Mouse (Mus musculus) gastrocnemius, postnatal 25 days (tissue): ENCODE measurements around the gene Pet100. TPM values are rescaled to one million over a fixed set of nuclear protein-coding genes. Genes with fewer than 3 reads are reported as not detected.
"Not testable (repeated sequence)": the region's sequence is repeated elsewhere in the genome, so short reads cannot be mapped to it uniquely, and the experiment has no call there.

ENCODE experiments used
- DNase-seq: peaks from one replicate; pipeline ENCODE4 v3.0.0; 2022
- long read RNA-seq, 2 experiments: library from polyadenylated mRNA; stranded (forward); transcript quantifications; one replicate each; pipeline ENCODE4 v2.0.0; 2021
- total RNA-seq, 2 experiments: library from RNA; stranded (reverse); gene quantifications; 1 replicate in 1 of 2; 2 replicates in 1 of 2; pipeline ENCODE4 v1.2.3; 2021

Gene Pet100
- 100 to 1,000 TPM in 1 of 2 experiments, 10 to 100 TPM in 1; 89.9 to 106 TPM for total RNA-seq
- long read RNA-seq, experiment 1, transcript Pet100-203 (4 exons, 363 nt), result minor isoform, 5 of 159 reads
- long read RNA-seq, experiment 1, transcript Pet100-201 (4 exons, 1,193 nt), result major isoform, 142 of 159 reads
- long read RNA-seq, experiment 1, partial matches to known transcripts, result 2 of 159 reads
- long read RNA-seq, experiment 1, other reads (novel, unspliced or antisense), result 10 of 159 reads
- long read RNA-seq, experiment 2, transcript Pet100-201 (4 exons, 1,193 nt), result major isoform, 87 of 96 reads
- long read RNA-seq, experiment 2, partial matches to known transcripts, result 1 of 96 reads
- long read RNA-seq, experiment 2, other reads (novel, unspliced or antisense), result 6 of 96 reads

GRCm38 (mm10) chr8:3621199-3621970 is at the start of gene Pet100, which contains the start of gene Xab2:
Gene Pet100, plus strand, starts transcription at chr8:3621548.
Gene Xab2, minus strand, starts transcription at chr8:3621316.
- peak; percentile 98 for DNase-seq

- DNase-seq, result no peak
These were observed 46.8 kb upstream of the Pet100 start for GRCm38 (mm10) chr8:3574546-3574945.

DNA sequence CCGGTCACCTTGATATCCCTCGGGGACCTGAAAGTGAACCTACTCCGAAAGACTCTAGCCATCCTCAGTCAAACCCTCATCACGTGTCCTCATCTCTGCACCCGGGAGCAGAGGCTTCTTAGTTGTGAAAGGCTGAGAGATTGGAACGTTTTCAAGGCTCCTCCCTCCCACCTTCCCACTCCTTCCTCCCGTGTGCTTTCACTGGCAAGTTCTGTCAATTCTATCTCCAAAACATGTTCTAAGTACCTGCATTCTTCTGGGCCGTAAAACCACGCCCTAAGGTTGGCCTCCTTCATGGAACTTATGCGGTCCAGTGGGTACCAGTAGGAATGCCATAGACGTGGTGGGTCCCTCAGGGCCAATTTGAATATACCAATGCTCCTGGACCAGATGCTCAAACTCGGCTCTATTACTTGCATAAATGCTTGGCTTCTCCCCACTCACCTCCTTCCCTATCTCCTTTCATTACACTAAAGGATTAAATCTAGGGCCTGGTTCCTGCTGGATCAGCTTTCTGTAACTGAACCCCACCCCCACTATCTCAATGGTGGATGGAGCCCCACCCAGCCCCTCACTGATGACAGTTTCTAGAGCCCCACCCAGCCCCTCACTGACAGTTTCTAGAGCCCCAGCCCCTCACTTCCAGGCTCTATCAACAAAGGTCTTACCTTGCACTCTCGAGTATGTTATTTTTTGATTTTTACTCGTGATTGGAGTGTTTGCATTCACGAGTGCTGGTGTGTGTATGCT is 45.0 kb upstream of the Pet100 start:
- no peak for DNase-seq

DNA sequence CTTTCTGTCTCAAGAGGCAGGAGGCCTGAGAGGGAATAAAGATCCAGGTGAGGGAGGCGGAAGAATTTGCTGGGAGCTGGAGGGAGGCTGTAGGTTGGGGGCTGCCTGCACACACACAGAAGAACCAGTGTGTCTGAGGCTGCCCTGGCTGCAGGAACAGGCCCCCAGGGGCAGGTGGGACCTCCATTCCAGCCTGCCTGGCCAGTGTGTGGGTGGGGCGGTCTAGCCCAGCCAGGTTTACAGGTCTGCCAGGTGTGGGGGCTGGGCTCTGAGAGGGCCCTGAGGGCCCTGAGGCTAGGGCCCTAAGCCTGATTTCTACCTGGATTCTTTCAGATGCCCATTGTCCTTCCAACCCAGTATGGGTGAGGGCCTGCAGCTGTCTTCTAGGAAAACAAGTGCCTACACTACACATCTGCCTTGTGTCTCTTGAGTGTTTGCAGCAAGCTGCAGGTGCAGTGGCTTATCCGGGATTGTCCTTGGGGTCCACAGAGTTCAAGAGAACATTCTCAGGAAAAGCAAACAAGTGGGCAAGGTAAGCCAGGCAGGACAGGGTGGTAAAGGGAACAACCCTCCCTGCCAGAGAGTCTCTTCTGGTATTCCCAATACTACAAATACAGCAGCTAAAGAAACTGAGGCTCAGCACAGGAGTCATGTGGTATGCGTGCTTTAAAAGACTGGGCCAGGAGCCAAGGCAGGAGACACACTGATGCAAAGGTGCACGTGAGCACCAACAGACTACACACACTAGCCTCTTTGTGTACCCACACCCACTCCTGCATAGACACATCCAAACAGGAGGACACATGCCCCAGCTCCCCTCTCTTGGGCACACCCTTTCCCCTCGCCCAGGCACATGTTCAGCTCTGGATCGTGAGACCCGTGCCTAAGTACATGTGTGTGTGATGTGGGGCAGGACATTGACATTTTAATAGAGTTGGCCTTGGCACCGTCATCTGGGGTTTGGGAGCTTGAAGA is 41.7 kb upstream of the Pet100 start:
- no peak for DNase-seq

GRCm38 (mm10) chr8:3581961-3582360 is 39.4 kb upstream of the Pet100 start:
- not testable (repeated sequence) for DNase-seq

DNA sequence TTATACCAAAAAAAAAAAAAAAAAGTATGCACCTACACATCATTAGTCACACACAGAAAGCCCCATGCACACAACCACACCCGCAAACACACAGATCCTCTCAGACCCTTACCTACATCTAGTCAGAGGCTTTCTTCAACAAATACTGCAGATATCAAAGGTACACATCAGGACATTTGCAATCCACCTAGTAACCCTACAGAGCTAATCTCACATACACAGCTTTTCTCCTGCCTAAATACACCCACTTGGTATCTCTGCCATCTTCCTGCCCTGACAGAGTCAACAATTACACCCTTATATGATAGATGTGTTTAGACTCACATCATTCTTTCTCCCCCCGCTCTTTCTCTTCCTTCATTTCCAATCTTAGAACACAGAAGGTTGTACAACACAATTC is 34.9 kb upstream of the Pet100 start:
- DNase-seq, result no peak

DNA sequence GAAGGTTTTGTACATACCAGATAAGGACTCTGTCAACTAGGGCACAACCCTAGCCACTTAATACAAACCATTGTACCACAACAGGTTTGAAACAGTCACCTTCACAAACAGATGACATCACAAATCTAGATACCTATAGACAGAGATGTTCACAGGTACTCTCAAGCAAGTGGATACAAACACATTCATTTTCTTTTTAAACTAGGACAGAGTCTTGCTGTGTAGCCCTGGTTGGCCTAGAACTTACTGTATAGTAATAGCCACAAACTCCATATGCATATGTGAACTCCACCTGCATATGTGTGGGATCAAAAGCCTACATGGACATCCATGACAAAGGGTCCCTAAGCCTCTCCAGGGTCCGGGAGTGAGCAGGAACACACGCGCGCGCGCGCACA is 34.4 kb upstream of the Pet100 start, which contains the start of gene Camsap3:
TSS of gene Camsap3 (plus strand) at position 301 of the 398 bp plus-strand sequence.
- DNase-seq, result no peak

DNA sequence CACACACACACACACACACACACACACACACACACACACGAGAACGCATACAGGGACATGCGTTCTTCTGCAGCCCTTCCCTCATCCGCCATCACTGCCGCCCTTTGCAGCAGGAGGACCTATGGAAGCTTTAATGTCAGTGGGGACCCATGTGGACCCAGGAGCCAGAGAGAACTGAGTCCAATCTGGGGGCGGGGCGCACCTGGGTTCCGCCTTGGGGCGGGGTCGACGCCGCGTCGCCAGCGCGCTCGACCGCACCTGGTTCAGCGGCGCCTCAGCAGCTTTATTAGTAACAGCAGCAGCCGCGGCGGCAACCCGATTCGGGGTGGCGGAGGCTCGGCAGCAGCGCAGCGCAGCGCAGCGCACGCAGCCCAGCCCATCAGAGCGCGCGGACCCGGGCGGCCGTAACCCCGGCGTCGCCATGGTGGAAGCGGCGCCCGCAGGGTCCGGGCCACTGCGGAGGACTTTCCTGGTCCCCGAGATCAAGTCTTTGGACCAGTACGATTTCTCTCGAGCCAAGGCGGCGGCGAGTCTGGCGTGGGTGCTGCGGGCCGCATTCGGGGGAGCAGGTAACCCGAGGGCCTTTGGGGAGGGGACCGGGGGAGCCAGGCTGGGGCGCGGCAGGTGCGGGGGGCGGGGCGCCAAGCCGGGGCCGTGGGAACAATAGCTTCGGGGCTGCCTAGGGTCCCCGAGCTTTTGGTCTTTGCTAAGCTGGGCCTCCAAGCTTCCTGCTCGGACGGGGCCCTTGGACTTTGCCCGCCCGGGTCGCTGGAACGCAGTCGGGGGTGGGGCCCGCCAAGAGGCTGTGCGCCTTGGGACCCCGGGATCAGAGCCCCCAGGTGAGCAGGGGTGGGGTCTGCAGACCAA is 33.7 kb upstream of the Pet100 start:
- DNase-seq, result no peak

- DNase-seq, result no peak
These were observed 33.1 kb upstream of the Pet100 start for GRCm38 (mm10) chr8:3588258-3588633.

GRCm38 (mm10) chr8:3593470-3593869 is 27.9 kb upstream of the Pet100 start:
- DNase-seq, result no peak

GRCm38 (mm10) chr8:3594466-3594865 is 26.9 kb upstream of the Pet100 start:
- DNase-seq, result no peak

DNA sequence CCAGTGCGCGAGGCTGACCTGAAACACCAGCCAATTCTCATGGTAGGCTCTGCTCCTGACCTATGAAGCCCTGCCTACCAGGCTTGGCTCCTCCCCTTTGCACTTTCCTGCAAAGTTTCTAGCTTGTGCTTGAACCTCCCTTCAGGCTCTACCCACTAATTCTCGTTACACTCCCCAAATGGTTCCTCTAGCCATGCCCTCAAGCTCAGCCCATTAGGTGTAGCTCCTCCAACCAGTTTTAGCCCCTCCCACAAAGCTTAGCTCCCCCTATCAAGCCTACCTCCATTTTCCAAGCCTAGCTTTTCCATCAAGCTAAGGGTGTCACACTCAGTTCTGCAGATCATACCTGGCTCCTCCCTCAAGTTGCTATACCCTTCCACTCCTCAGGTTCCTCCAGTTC is 23.3 kb upstream of the Pet100 start:
- no peak for DNase-seq

DNA sequence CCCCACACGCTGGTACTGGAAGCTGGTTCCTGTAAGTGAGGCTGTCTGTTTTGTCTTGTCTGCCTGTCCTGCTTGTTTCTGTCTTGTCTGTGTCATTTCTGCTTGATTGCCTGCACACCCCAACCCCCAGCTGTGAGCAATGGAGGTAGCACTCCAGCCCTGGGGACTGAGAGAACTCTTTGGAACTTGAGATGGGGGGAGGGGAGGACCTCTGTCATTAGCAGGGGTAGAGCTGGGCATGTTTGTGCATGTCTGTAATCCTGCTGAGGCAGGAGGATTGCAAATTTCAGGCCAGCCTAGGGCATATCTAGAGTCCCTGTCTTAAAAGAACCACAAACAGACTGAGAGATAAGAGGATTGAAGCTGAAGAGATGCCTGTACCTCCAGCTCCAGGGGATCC is 22.1 kb upstream of the Pet100 start:
- no peak for DNase-seq

DNA sequence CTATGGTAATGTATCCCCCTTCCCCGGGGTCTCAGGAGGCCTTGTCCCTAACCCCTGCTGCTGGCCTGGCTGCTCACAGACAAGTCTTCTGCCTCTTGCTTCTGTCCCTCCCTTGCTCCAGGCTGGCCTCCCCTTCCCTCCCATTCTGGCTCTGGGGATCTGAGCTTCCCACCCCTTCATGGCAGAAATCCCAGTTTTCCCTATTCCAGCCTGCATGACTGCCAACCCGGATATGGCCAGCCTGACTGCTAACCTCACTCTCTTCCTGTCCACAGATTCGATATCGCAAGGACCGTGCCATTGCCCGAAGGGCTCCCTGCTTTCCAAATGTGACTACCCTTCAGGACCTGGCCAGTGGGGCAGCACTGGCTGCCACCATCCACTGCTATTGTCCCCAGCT is 20.9 kb upstream of the Pet100 start:
- peak; percentile 74 for DNase-seq

- no peak for DNase-seq
These were observed 17.9 kb upstream of the Pet100 start for GRCm38 (mm10) chr8:3603439-3603838.

DNA sequence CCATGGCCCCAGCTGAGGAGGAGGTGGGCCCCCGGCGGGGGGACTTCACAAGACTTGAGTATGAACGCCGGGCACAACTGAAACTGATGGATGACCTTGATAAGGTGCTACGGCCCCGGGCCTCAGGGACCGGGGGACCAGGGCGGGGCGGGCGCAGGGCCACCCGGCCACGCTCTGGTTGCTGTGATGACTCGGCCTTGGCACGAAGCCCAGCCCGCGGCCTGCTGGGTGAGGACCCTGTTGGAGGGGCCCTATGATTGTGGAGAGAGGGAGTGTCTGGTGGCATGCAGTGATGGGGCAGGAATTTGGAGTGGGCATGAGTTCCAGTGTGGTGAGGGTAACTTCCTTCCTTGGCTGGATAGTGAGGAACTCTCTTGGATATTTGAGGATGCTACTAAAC is 14.8 kb upstream of the Pet100 start:
- no peak for DNase-seq

DNA sequence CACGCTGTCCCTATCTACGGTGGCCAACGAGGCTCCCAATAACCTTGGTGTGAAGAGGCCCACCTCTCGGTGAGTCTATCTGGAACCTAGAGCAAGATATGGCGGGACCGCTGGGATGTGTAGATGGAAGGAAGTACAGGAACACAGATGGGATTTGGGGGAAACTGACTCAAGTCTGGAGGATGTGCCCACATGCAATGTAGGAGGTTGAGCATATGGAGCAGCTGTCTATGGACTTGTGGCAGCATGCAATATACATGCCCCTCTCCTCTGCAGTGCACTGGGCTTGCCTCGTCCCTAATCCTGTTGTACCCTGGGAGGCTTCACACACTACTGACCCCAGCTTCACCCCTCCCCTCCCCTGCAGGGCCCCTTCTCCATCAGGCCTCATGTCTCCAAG is 13.5 kb upstream of the Pet100 start:
- DNase-seq, result no peak

DNA sequence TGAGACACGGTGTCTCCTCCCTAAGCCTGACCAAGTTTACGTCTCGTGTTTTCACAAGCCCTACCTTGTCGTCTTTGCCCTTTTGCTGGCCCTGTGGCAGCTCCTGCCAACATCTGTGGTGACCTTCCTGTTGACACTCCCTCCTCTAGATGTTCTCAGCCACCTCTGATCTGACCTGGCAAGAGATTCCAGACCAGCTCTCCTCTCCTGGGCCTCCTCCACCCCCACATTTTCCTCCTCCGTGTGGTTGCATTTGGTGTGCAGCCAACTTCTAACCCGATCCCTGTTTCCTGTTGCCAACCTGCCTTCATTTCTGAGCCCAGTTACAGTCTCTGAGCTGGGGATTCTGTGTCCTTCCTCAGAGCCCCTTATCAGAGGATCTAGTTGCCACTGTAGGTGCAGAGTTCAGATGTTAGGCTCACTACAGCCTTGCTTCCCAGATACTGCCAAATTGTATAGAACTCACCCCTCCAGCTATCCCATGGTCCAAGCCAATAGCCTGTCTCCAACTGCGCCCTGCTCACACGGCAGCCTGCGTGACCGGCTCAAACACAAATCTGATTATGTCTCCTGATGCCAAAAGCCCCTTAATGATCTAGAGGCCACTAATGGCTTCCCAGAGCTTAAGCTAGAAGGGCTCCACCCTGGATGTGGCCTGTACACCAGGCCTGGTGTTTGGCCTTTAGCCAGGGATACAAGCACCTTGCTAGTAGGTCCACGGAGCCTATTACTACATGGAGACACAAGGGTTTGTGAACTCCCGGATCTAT is 12.1 kb upstream of the Pet100 start:
- DNase-seq, result no peak

- no peak for DNase-seq
These were observed 11.6 kb upstream of the Pet100 start for GRCm38 (mm10) chr8:3609816-3610150.

DNA sequence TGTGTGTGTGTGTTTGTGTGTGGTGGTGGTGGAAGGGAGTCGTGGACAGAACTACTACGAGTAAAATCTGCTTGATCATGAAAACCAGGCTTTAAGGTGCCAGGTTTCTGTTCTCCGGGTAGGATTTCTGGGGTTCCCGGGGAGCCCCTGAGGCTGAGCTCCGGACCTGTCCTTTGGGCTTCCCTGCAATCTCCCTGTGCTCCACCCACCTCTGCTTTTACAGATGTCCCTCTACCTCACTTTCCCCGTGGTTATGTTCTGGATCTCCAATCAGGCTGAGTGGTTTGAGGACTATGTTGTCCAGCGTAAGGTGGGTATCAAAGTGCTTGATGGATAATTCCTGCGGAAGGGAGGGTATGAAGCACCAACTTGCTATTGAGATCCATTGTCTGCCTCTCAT is 771 bp downstream of the Pet100 start:
- no peak for DNase-seq
